In genomic region chr16:11907816-11908215, GRCm38 (mm10) we compare ENCODE assay signal across 8 mouse cellular contexts. TPM values are rescaled to one million over a fixed set of nuclear protein-coding genes. Genes with fewer than 3 reads are reported as not detected.
DNase-seq lines count a peak whose midpoint lies in the region; ATAC-seq and TF ChIP-seq lines count a peak whose summit lies in the region.

No protein-coding gene starts in this region.

- H3K27ac ChIP-seq in lung, embryonic 15.5 days: no peak overlapping the region
- no peak overlapping the region for H3K27ac ChIP-seq in kidney, postnatal 0 days
- peak overlapping the region; percentile 87; the same call in 1 of the 2 replicates for H3K27ac ChIP-seq in olfactory bulb, adult 2 months (ENCODE audit: insufficient read depth, low read depth, low read length)
- no peak overlapping the region for H3K27ac ChIP-seq in thymus, adult 2 months (ENCODE audit: control insufficient read depth, insufficient read depth, low read length)

- H3K4me2 ChIP-seq in lung, embryonic 15.5 days: peak overlapping the region; percentile 64; the same call in 1 of the 2 replicates
- peak overlapping the region; percentile 61 for H3K4me2 ChIP-seq in kidney, postnatal 0 days (ENCODE audit: low read length)

- WGBS in lung, embryonic 15.5 days: 73% methylated on average over 4 of the region's 4 CpGs
- WGBS in kidney, postnatal 0 days: 79% methylated on average over 4 of the region's 4 CpGs
- WGBS in olfactory bulb, adult 2 months: 74% methylated on average over 4 of the region's 4 CpGs
- 93% methylated on average over 4 of the region's 4 CpGs for WGBS in thymus, adult 2 months

- peaks cover 10% of the 10 kb centered on the region for H3K4me1 ChIP-seq in lung, embryonic 15.5 days
- H3K4me1 ChIP-seq in kidney, postnatal 0 days (replicated peaks; ENCODE audit: insufficient read depth, low read length): 0 out of 2 replicates have a peak, but pooled peaks cover 6% of the 10 kb centered on the region
- peaks cover 4% of the 10 kb centered on the region for H3K4me1 ChIP-seq in olfactory bulb, adult 2 months (ENCODE audit: control insufficient read depth, insufficient read depth, low read length)
- H3K4me1 ChIP-seq in thymus, adult 2 months (replicated peaks; ENCODE audit: control insufficient read depth, insufficient read depth, low read length): peaks cover 5% of the 10 kb centered on the region

- H3K9ac ChIP-seq in lung, embryonic 15.5 days: no peak overlapping the region; the same call in 1 of the 2 replicates
- peak overlapping the region; percentile 81; the same call in 1 of the 2 replicates for H3K9ac ChIP-seq in kidney, postnatal 0 days (ENCODE audit: low read depth, low read length)

- DNase-seq in adrenal gland, postnatal 10 days: peak; percentile 9
- DNase-seq in adrenal gland, postnatal 14 days: no peak
- no peak for DNase-seq in lung, adult 18-20 months
- no peak for DNase-seq in kidney, postnatal 0 days (ENCODE audit: low spot score)
- no peak for DNase-seq in gastrocnemius, adult 8-10 months (ENCODE audit: low spot score in 2 of 2)
- no peak for DNase-seq in thymus, adult 2 months

- H3K36me3 ChIP-seq in lung, embryonic 15.5 days: no peaks in the 10 kb centered on the region
- no peaks in the 10 kb centered on the region for H3K36me3 ChIP-seq in kidney, postnatal 0 days (ENCODE audit: insufficient read depth, low read length)
- H3K36me3 ChIP-seq in thymus, adult 2 months (ENCODE audit: control insufficient read depth, insufficient read depth, low read length): no peaks in the 10 kb centered on the region

- TF ChIP-seq CTCF in kidney, postnatal 0 days (IDR thresholded peaks at IDR 0.05; ENCODE audit: low read depth): no peak
- TF ChIP-seq CTCF in olfactory bulb, adult 2 months (IDR thresholded peaks at IDR 0.05; ENCODE audit: insufficient read depth, low read depth, low read length): no peak
- TF ChIP-seq CTCF in thymus, adult 2 months (IDR thresholded peaks at IDR 0.05; ENCODE audit: borderline replicate concordance, control insufficient read depth, extremely low read depth, insufficient read depth, low read length, poor library complexity): no peak

- no peak overlapping the region for H3K4me3 ChIP-seq in lung, embryonic 15.5 days
- H3K4me3 ChIP-seq in kidney, postnatal 0 days (replicated peaks; ENCODE audit: low read depth, low read length): peak overlapping the region; percentile 68; the same call in 1 of the 2 replicates
- no peak overlapping the region for H3K4me3 ChIP-seq in olfactory bulb, adult 2 months (ENCODE audit: insufficient read depth, low read depth, low read length)
- H3K4me3 ChIP-seq in thymus, adult 2 months (ENCODE audit: control insufficient read depth, insufficient read depth, low read length): no peak overlapping the region

- no peak for ATAC-seq in lung, embryonic 15.5 days (ENCODE audit: borderline replicate concordance, extremely low read depth, low FRiP score, low TSS enrichment)
- no peak for ATAC-seq in kidney, postnatal 0 days (replicated peaks; ENCODE audit: low FRiP score, low read depth)

- no peak for TF ChIP-seq POLR2A in olfactory bulb, adult 2 months (IDR thresholded peaks at IDR 0.05; ENCODE audit: insufficient read depth, low read depth, low read length)
- TF ChIP-seq POLR2A in thymus, adult 2 months (IDR thresholded peaks at IDR 0.05; ENCODE audit: control insufficient read depth, extremely low read depth, insufficient read depth, low read length, poor library complexity): no peak

- H3K27me3 ChIP-seq in lung, embryonic 15.5 days: no peaks in the 10 kb centered on the region
- no peaks in the 10 kb centered on the region for H3K27me3 ChIP-seq in kidney, postnatal 0 days (ENCODE audit: insufficient read depth, low read length)
- H3K27me3 ChIP-seq in thymus, adult 2 months (ENCODE audit: control insufficient read depth, insufficient read depth, low read length): no peaks in the 10 kb centered on the region

- H3K9me3 ChIP-seq in lung, embryonic 15.5 days: no peaks in the 10 kb centered on the region
- H3K9me3 ChIP-seq in kidney, postnatal 0 days (replicated peaks; ENCODE audit: low read length): no peaks in the 10 kb centered on the region

RNA-seq across cellular contexts. Expression of gene Cpped1, which starts 1.4 kb away (rescaled TPM):
- total RNA-seq in adrenal gland, postnatal 10 days (2021): 10 to 100 TPM; 44.8 to 57.1 TPM
- total RNA-seq in adrenal gland, postnatal 14 days (2021): 40.0 and 43.1 TPM in 2 replicates
- 17.9 and 18.9 TPM in 2 replicates for polyA plus RNA-seq in lung, embryonic 15.5 days (2015; fragmentation: Nextera tagmentation; extraction: Ambion mirVana)
- 37.5 and 39.3 TPM in 2 replicates for polyA plus RNA-seq in kidney, postnatal 0 days (2015; fragmentation: Nextera tagmentation; extraction: Ambion mirVana)
- polyA plus RNA-seq in olfactory bulb, adult 2 months (2012; ENCODE audit: insufficient read depth, insufficient read length, low replicate concordance, missing spikeins): not detected in 2 replicates
- total RNA-seq in gastrocnemius, adult 8-10 months (2022): 10 to 100 TPM; 29.3 to 37.1 (median 33.5) TPM
- polyA plus RNA-seq in thymus, adult 2 months (2012; rRNA removed): 9.7 and 10.9 TPM in 2 replicates
